Mouse (Mus musculus) neural tube, embryonic 14.5 days (tissue): Measurements from ENCODE around the gene Chek2. TPM values are rescaled to one million over a fixed set of nuclear protein-coding genes. Genes with fewer than 3 reads are reported as not detected.

Experiments used
- ATAC-seq: fragments of 200-750 bp; cut with Nextera tagmentation; 2 replicates; pipeline ENCODE4 v1.8.0; 2017; ENCODE audit warnings: low read depth, mild to moderate bottlenecking, moderate TSS enrichment, moderate library complexity
- H3K27ac ChIP-seq: fragments of 300-500 bp; sonication (generic); 2 replicates; pipeline ENCODE4 v1.5.1; 2014; ENCODE audit warnings: low read depth, mild to moderate bottlenecking, control low read depth, low read length, moderate library complexity, mixed read lengths
- H3K27me3 ChIP-seq: fragments of 300-500 bp; sonication (generic); 2 replicates; pipeline ENCODE4 v1.6.1; 2014; ENCODE audit warnings: low read length; ENCODE audit not compliant: control insufficient read depth, insufficient read depth
- H3K36me3 ChIP-seq: fragments of 300-500 bp; sonication (generic); 2 replicates; pipeline ENCODE4 v1.6.1; 2014; ENCODE audit warnings: low read length, mixed read lengths; ENCODE audit not compliant: control insufficient read depth, insufficient read depth
- H3K4me1 ChIP-seq: fragments of 300-500 bp; sonication (generic); 2 replicates; pipeline ENCODE4 v1.6.1; 2014; ENCODE audit warnings: low read length; ENCODE audit not compliant: control insufficient read depth, insufficient read depth
- H3K4me2 ChIP-seq: fragments of 300-500 bp; sonication (generic); 2 replicates; pipeline ENCODE4 v1.6.1; 2014; ENCODE audit warnings: mild to moderate bottlenecking, low read depth, low read length, control low read depth
- H3K4me3 ChIP-seq: fragments of 300-500 bp; sonication (generic); 2 replicates; pipeline ENCODE4 v1.5.1; 2014; ENCODE audit warnings: low read depth, low read length, control low read depth, mixed read lengths
- H3K9ac ChIP-seq: fragments of 300-500 bp; sonication (generic); replicated peaks from 2 replicates; pipeline ENCODE4 v1.6.1; 2014; ENCODE audit warnings: low read depth, mild to moderate bottlenecking, control low read depth, low read length, mixed read lengths
- H3K9me3 ChIP-seq: fragments of 300-500 bp; sonication (generic); 2 replicates; pipeline ENCODE4 v1.6.1; 2016; ENCODE audit warnings: low read length; ENCODE audit not compliant: control insufficient read depth
- WGBS: fragments of 180-500 bp; shearing (Covaris S2); extraction: QIAGEN DNeasy Blood & Tissue Kit; methylation state at CpG from one replicate; pipeline ENCODE4 v1.1.7; 2014; 5-methylcytosine and 5-hydroxymethylcytosine counted together
- polyA plus RNA-seq: library from polyadenylated mRNA; unstranded; fragments of >200 nt; fragmentation: Nextera tagmentation; extraction: Ambion mirVana; gene quantifications from 2 replicates; pipeline ENCODE4 v1.2.1, GENCODE M21; 2014

Gene Chek2
- polyA plus RNA-seq, 1 experiment from 2014 or later: 3.6 TPM

DNA sequence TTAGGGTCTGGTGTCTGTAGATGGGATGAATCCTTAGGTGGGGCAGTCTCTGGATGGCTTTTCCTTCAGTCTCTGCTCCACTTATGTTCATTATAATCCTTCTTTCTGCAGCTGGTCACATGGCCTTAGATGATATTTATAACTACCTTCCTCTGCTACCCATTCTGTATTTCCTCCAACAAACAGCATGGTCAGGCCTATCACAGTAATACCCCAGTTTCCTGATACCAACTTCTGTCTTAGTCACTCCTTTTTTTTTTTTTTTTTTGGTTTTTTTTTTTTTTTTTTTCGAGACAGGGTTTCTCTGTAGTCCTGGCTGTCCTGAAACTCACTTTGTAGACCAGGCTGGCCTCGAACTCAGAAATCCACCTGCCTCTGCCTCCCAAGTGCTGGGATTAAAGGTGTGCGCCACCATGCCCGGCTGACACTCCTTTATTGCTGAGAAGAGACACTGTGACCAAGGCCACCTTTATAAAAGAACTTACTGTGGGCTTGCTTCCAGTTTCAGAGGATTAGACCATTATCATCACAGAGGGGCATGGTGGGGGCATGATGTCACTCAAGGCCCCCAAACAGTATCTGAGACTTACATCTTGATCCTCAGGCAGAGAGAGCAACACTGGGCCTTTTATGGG lies 70.3 kb downstream of the Chek2 start:
- no peak overlapping the region for H3K9ac ChIP-seq
- no peaks in the 10 kb centered on the region for H3K36me3 ChIP-seq
- H3K27me3 ChIP-seq: no peaks in the 10 kb centered on the region
- H3K9me3 ChIP-seq: no peaks in the 10 kb centered on the region; the same call in 1 of the 2 replicates
- H3K27ac ChIP-seq: no peak overlapping the region
- no peak overlapping the region for H3K4me3 ChIP-seq
- WGBS: 92% methylated on average over 4 of the region's 4 CpGs
- no peaks in the 10 kb centered on the region for H3K4me1 ChIP-seq
- no peak overlapping the region for H3K4me2 ChIP-seq
- ATAC-seq: no peak

DNA sequence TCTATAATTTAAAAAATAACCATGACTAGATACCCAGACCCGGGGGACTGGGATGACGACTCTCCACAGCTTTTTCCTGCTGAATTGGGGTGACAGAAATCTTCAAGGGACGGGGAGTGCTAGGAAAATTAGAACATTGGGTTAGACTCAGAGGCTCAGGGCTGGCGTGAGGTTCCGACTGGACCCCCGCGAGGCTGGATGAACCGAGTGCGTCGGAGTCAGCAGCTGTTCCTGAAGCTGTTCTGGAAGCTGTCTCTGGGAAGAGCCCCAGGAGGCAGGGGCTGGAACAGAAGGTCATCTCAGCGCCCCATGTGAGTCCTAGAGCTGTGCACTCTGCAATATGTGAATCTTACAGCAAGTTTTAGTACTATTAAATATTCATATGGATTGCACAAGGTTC lies 75.1 kb downstream of the Chek2 start:
- Histone ChIP-seq H3K9me3 (no peaks in the 10 kb centered on the region), H3K27me3 (no peaks in the 10 kb centered on the region), H3K4me2 (no peak overlapping the region), H3K4me3 (no peak overlapping the region), H3K36me3 (no peaks in the 10 kb centered on the region; the same call in 1 of the 2 replicates), H3K4me1 (no peaks in the 10 kb centered on the region), H3K9ac (no peak overlapping the region), H3K27ac (no peak overlapping the region)
- ATAC-seq: no peak
- WGBS: 70% methylated on average over 11 of the region's 11 CpGs

DNA sequence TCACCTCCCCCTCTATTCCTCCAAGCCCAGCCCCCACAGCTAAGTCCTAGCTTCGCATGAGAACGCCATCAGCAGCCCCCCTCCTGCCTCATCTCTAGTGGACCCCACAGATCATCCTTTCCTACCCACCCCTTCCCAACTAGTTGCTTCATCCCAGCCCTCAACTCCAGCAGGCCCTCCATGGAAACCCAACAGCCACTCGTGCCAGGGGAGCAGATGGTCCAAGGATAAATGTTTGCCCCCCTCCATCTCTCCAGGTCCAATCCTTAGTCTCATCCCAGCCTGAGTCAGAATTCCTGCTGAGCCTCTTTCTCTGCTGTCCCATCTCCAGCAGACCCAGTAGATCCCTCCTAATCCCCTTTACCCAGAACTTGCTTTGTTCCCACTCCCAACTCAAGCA lies 76.5 kb downstream of the Chek2 start:
- no peaks in the 10 kb centered on the region for H3K27me3 ChIP-seq
- no peak overlapping the region for H3K4me3 ChIP-seq
- H3K9me3 ChIP-seq: no peaks in the 10 kb centered on the region
- H3K4me2 ChIP-seq: no peak overlapping the region
- H3K4me1 ChIP-seq: no peaks in the 10 kb centered on the region
- WGBS: 82% methylated on average over 3 of the region's 3 CpGs
- no peak overlapping the region for H3K27ac ChIP-seq
- no peak for ATAC-seq
- no peaks in the 10 kb centered on the region; the same call in 1 of the 2 replicates for H3K36me3 ChIP-seq
- no peak overlapping the region for H3K9ac ChIP-seq

DNA sequence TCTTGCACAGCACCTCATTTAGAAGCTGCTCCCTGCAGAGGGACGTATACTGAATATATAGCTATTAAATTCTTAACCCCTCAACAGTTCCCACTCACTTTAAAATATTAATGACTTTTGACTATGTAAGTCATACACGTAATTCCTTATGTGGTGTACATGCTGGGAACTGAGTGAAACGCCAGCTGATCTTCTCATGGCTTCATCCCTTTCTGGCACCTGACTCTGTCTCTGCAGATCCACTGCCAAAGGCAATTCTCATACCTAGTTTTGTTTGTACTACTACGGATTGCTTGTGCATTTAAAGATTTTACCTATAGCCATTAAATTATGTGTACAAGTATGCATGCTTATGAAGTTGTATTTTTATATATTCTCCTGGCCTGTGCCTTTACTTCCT lies 79.8 kb downstream of the Chek2 start:
- H3K27me3 ChIP-seq: no peaks in the 10 kb centered on the region
- no peak overlapping the region for H3K4me2 ChIP-seq
- H3K4me1 ChIP-seq: no peaks in the 10 kb centered on the region
- no peak overlapping the region for H3K9ac ChIP-seq
- no peak overlapping the region for H3K27ac ChIP-seq
- ATAC-seq: no peak
- WGBS: 66% methylated on average over 4 of the region's 4 CpGs
- no peaks in the 10 kb centered on the region for H3K9me3 ChIP-seq
- H3K36me3 ChIP-seq: no peaks in the 10 kb centered on the region; the same call in 1 of the 2 replicates
- H3K4me3 ChIP-seq: no peak overlapping the region

DNA sequence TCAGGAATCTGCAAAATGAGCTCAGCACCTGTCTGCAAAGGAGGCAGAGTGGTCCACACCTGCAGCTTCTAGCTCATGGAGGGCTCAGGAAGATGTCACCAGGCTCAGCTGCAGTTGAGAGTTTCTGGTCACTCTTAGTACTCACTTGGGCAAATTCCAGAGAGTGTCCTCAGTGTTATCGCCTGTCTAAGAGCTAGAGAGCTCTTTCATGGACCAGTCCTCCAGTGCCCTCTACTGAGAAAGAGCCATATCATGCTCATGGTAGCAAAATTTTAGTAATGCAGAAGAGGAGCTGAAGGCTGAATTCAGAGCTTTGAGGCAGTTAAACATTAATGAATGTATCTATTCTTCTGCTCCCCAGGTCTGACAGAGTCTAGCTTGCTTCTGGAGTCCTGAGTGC lies 83.6 kb downstream of the Chek2 start:
- 38% methylated on average over 1 of the region's 1 CpGs for WGBS
- no peaks in the 10 kb centered on the region for H3K4me1 ChIP-seq
- H3K27ac ChIP-seq: no peak overlapping the region
- H3K4me3 ChIP-seq: no peak overlapping the region
- H3K36me3 ChIP-seq: no peaks in the 10 kb centered on the region; the same call in 1 of the 2 replicates
- H3K27me3 ChIP-seq: no peaks in the 10 kb centered on the region
- H3K9me3 ChIP-seq: no peaks in the 10 kb centered on the region
- H3K9ac ChIP-seq: no peak overlapping the region
- ATAC-seq: no peak
- no peak overlapping the region for H3K4me2 ChIP-seq

Other genes with a start within 250 kb of the Chek2 start
- 35.1 and 38.7 TPM in 2 replicates for gene Noc4l, start 186.6 kb upstream of the Chek2 start, polyA plus RNA-seq
- 15.0 and 16.4 TPM in 2 replicates for gene Ddx51, start 186.5 kb upstream of the Chek2 start, polyA plus RNA-seq
- 46.2 and 50.4 TPM in 2 replicates for gene Ep400, start 69.3 kb upstream of the Chek2 start, polyA plus RNA-seq
- 12.1 and 13.6 TPM in 2 replicates for gene Pus1, start 59.3 kb upstream of the Chek2 start, polyA plus RNA-seq
- gene Ulk1, start 29.9 kb upstream of the Chek2 start, polyA plus RNA-seq: 52.6 and 55.7 TPM in 2 replicates
- gene Hscb, start 202 bp upstream of the Chek2 start, polyA plus RNA-seq: 7.9 and 9.2 TPM in 2 replicates
- gene Ttc28, start 39.8 kb downstream of the Chek2 start, polyA plus RNA-seq: 33.5 and 37.6 TPM in 2 replicates